Mouse (Mus musculus): ENCODE results near the gene Ulk4. TPM values are rescaled to one million over a fixed set of nuclear protein-coding genes. Genes with fewer than 3 reads are reported as not detected.
A peak's percentile ranks its signal among the peaks of the same experiment; 100 is the strongest.

Gene Ulk4
- total RNA-seq, 2 experiments from 2014 or later = 0.25 to 2.8 TPM

GRCm38 (mm10) chr9:121124705-121125104 is 152.3 kb downstream of the Ulk4 start:
- no peak for ATAC-seq (replicated peaks; ENCODE audit: poor library complexity)

- no peak for ATAC-seq (replicated peaks; ENCODE audit: poor library complexity)
These were observed 155.0 kb downstream of the Ulk4 start for GRCm38 (mm10) chr9:121122039-121122438.

- no peak for ATAC-seq (replicated peaks; ENCODE audit: poor library complexity)
These were observed 159.1 kb downstream of the Ulk4 start for GRCm38 (mm10) chr9:121117936-121118335.

GRCm38 (mm10) chr9:121112131-121112530 is 164.9 kb downstream of the Ulk4 start:
- ATAC-seq (replicated peaks; ENCODE audit: poor library complexity) = no peak

- ATAC-seq (replicated peaks; ENCODE audit: poor library complexity) = peak; percentile 81
These were observed 168.9 kb downstream of the Ulk4 start for GRCm38 (mm10) chr9:121108110-121108509.

GRCm38 (mm10) chr9:121107643-121108042 is 169.4 kb downstream of the Ulk4 start:
- no peak for ATAC-seq (replicated peaks; ENCODE audit: poor library complexity)

GRCm38 (mm10) chr9:121107101-121107500 is 169.9 kb downstream of the Ulk4 start:
- ATAC-seq (replicated peaks; ENCODE audit: poor library complexity) = no peak

GRCm38 (mm10) chr9:121101516-121101915 is 175.5 kb downstream of the Ulk4 start:
- ATAC-seq (replicated peaks; ENCODE audit: poor library complexity) = no peak

- no peak for ATAC-seq (replicated peaks; ENCODE audit: poor library complexity)
These were observed 177.5 kb downstream of the Ulk4 start for GRCm38 (mm10) chr9:121099453-121099852.

- ATAC-seq (replicated peaks; ENCODE audit: poor library complexity) = no peak
These were observed 183.2 kb downstream of the Ulk4 start for GRCm38 (mm10) chr9:121093760-121094159.

- ATAC-seq (replicated peaks; ENCODE audit: poor library complexity) = no peak
These were observed 184.4 kb downstream of the Ulk4 start for GRCm38 (mm10) chr9:121092568-121092967.

GRCm38 (mm10) chr9:121091016-121091735 is 185.8 kb downstream of the Ulk4 start:
- no peak for ATAC-seq (replicated peaks; ENCODE audit: poor library complexity)

- ATAC-seq (replicated peaks; ENCODE audit: poor library complexity) = no peak
These were observed 189.3 kb downstream of the Ulk4 start for GRCm38 (mm10) chr9:121087661-121088060.

GRCm38 (mm10) chr9:121084191-121084590 is 192.8 kb downstream of the Ulk4 start:
- ATAC-seq (replicated peaks; ENCODE audit: poor library complexity) = no peak

GRCm38 (mm10) chr9:121080834-121081233 is 196.2 kb downstream of the Ulk4 start:
- no peak for ATAC-seq (replicated peaks; ENCODE audit: poor library complexity)

- no peak for ATAC-seq (replicated peaks; ENCODE audit: poor library complexity)
These were observed 196.6 kb downstream of the Ulk4 start for GRCm38 (mm10) chr9:121080413-121080812.

- ATAC-seq (replicated peaks; ENCODE audit: poor library complexity) = no peak
These were observed 197.5 kb downstream of the Ulk4 start for GRCm38 (mm10) chr9:121079388-121080088.

GRCm38 (mm10) chr9:121076291-121076690 is 200.7 kb downstream of the Ulk4 start:
- no peak for ATAC-seq (replicated peaks; ENCODE audit: poor library complexity)

GRCm38 (mm10) chr9:121075246-121075645 is 201.8 kb downstream of the Ulk4 start:
- ATAC-seq (replicated peaks; ENCODE audit: poor library complexity) = no peak

GRCm38 (mm10) chr9:121074726-121075125 is 202.3 kb downstream of the Ulk4 start:
- ATAC-seq (replicated peaks; ENCODE audit: poor library complexity) = no peak

- ATAC-seq (replicated peaks; ENCODE audit: poor library complexity) = no peak
These were observed 204.8 kb downstream of the Ulk4 start for GRCm38 (mm10) chr9:121072127-121072757.

All from megakaryocyte progenitor cell, adult 5-6 weeks (primary cell).